Mouse (Mus musculus) midbrain, embryonic 15.5 days (tissue): ENCODE measurements around the gene Ift20. TPM values are rescaled to one million over a fixed set of nuclear protein-coding genes. Genes with fewer than 3 reads are reported as not detected.
"Not testable (repeated sequence)": the region's sequence is repeated elsewhere in the genome, so short reads cannot be mapped to it uniquely, and the experiment has no call there.

Experiments
- ATAC-seq: fragments of 200-750 bp; cut with Nextera tagmentation; replicated peaks from 2 replicates; pipeline ENCODE4 v1.8.0; 2017; ENCODE audit warnings: moderate TSS enrichment
- H3K27ac ChIP-seq: fragments of 300-500 bp; sonication (generic); 2 replicates; pipeline ENCODE4 v1.5.1; 2015; ENCODE audit warnings: mild to moderate bottlenecking, inconsistent platforms
- H3K27me3 ChIP-seq: fragments of 300-500 bp; sonication (generic); replicated peaks from 2 replicates; pipeline ENCODE4 v1.6.1; 2015; ENCODE audit warnings: inconsistent platforms
- H3K36me3 ChIP-seq: fragments of 300-500 bp; sonication (generic); replicated peaks from 2 replicates; pipeline ENCODE4 v1.6.1; 2015; ENCODE audit warnings: inconsistent platforms
- H3K4me1 ChIP-seq: fragments of 300-500 bp; sonication (generic); 2 replicates; pipeline ENCODE4 v1.6.1; 2015; ENCODE audit warnings: inconsistent platforms
- H3K4me2 ChIP-seq: fragments of 300-500 bp; sonication (generic); 2 replicates; pipeline ENCODE4 v1.6.1; 2015; ENCODE audit warnings: inconsistent platforms, mild to moderate bottlenecking, moderate library complexity
- H3K4me3 ChIP-seq: fragments of 300-500 bp; sonication (generic); 2 replicates; pipeline ENCODE4 v1.5.1; 2015; ENCODE audit warnings: mild to moderate bottlenecking, inconsistent platforms
- H3K9ac ChIP-seq: fragments of 300-500 bp; sonication (generic); 2 replicates; pipeline ENCODE4 v1.6.1; 2015; ENCODE audit warnings: mild to moderate bottlenecking, inconsistent platforms
- H3K9me3 ChIP-seq: fragments of 300-500 bp; sonication (generic); 2 replicates; pipeline ENCODE4 v1.6.1; 2016; ENCODE audit warnings: inconsistent platforms
- WGBS: fragments of 180-500 bp; shearing (Covaris S2); methylation state at CpG from one replicate; pipeline ENCODE4 v1.1.7; 2015; ENCODE audit warnings: mixed read lengths; 5-methylcytosine and 5-hydroxymethylcytosine counted together
- polyA plus RNA-seq: library from polyadenylated mRNA; unstranded; fragments of >200 nt; fragmentation: Nextera tagmentation; extraction: Ambion mirVana; gene quantifications from 2 replicates; pipeline ENCODE4 v1.2.1, GENCODE M21; 2015

Ift20 gene
- polyA plus RNA-seq, 1 experiment from 2014 or later, result 128 TPM

- Histone ChIP-seq H3K27ac (no peak overlapping the region), H3K9ac (no peak overlapping the region), H3K4me2 (no peak overlapping the region), H3K27me3 (no peaks in the 10 kb centered on the region), H3K36me3 (peaks cover 30% of the 10 kb centered on the region), H3K4me1 (peaks cover 19% of the 10 kb centered on the region), H3K9me3 (no peaks in the 10 kb centered on the region), H3K4me3 (no peak overlapping the region)
- no peak for ATAC-seq
- WGBS, result 89% methylated on average over 12 of the region's 12 CpGs
Measured at GRCm38 (mm10) chr11:78530001-78530400, 6.2 kb upstream of the Ift20 start.

GRCm38 (mm10) chr11:78531046-78531445 lies 5.1 kb upstream of the Ift20 start:
- no peak for ATAC-seq
- peaks cover 24% of the 10 kb centered on the region for H3K4me1 ChIP-seq
- H3K9me3 ChIP-seq, result no peaks in the 10 kb centered on the region
- no peak overlapping the region for H3K27ac ChIP-seq
- H3K4me2 ChIP-seq, result no peak overlapping the region
- H3K36me3 ChIP-seq, result peaks cover 24% of the 10 kb centered on the region
- no peaks in the 10 kb centered on the region for H3K27me3 ChIP-seq
- H3K4me3 ChIP-seq, result no peak overlapping the region
- 87% methylated on average over 6 of the region's 6 CpGs for WGBS
- H3K9ac ChIP-seq, result no peak overlapping the region

- ATAC-seq, H3K9ac ChIP-seq, H3K27ac ChIP-seq, H3K9me3 ChIP-seq, H3K27me3 ChIP-seq, H3K4me2 ChIP-seq, H3K4me3 ChIP-seq: not testable (repeated sequence)
- Histone ChIP-seq H3K36me3 (peaks cover 20% of the 10 kb centered on the region), H3K4me1 (peaks cover 24% of the 10 kb centered on the region)
- WGBS, result 94% methylated on average over 10 of the region's 10 CpGs
Measured at GRCm38 (mm10) chr11:78531515-78531914, 4.6 kb upstream of the Ift20 start.

DNA sequence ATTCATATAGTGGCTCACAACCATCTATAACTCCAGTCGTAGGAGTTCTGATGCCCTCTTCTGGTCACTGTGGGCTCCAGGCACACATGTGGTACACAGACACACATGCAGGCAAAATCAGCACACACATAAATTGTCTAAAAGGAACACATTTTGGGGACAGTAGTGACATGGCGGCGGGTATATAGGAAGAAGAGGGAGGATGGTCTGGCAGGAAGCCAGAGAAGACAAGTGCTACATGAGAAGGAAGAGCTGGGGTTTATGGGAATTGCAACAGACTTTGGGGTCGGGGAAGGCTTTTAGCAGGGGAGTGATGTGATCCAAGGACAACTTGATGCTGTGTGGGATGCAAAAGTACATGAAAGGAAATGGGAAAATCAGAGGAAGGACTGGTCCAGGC lies 1.6 kb upstream of the Ift20 start:
- no peaks in the 10 kb centered on the region for H3K27me3 ChIP-seq
- no peaks in the 10 kb centered on the region for H3K9me3 ChIP-seq
- H3K4me1 ChIP-seq, result peaks cover 37% of the 10 kb centered on the region
- 90% methylated on average over 4 of the region's 4 CpGs for WGBS
- no peak overlapping the region for H3K9ac ChIP-seq
- H3K36me3 ChIP-seq, result peaks cover 8% of the 10 kb centered on the region; the same call in 1 of the 2 replicates
- no peak for ATAC-seq
- peak overlapping the region; percentile 88 for H3K4me2 ChIP-seq
- no peak overlapping the region for H3K27ac ChIP-seq
- H3K4me3 ChIP-seq, result peak overlapping the region; percentile 94; the same call in 1 of the 2 replicates

DNA sequence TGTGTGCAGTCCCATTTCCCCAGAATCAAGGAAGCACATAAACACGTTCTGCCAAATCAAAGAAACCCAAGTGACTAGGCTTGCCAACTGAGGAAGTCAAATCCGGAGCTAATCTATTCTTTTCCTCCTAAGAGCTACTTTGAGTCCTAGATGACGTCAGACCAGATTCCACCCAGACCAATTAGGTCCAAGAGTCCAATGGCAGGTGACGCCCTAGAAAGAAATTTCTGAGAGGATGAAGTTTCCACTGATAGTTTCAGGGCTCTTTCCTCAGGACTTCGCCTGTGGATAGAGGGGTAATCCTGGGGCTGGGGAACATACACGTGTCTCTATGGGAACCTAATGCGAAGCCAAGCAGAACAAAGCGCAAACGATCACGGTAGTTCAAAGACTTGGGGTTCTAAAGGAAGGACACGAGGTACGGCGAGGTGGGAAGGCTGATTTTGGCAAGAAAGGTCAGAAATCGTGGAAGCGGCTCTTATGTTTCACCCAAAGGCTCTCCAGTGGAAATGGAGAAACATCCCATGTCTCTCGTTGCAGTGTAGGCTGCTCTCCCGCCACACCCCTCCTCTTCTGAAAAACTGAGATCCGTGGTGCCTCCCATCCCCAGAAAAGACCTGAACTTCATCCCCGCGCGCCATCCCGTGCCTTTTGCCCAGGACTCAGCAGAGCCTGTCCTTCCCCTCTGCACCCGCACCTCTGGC lies 633 bp upstream of the Ift20 start:
- Histone ChIP-seq H3K4me2 (peak overlapping the region; percentile 88), H3K27ac (peak overlapping the region; percentile 92), H3K9me3 (no peaks in the 10 kb centered on the region), H3K4me1 (peaks cover 37% of the 10 kb centered on the region), H3K9ac (peak overlapping the region; percentile 89), H3K27me3 (no peaks in the 10 kb centered on the region), H3K36me3 (peaks cover 16% of the 10 kb centered on the region; the same call in 1 of the 2 replicates), H3K4me3 (peak overlapping the region; percentile 94)
- peak; percentile 19 for ATAC-seq
- under 1% methylated on average over 23 of the region's 23 CpGs for WGBS

- peaks cover 22% of the 10 kb centered on the region for H3K36me3 ChIP-seq
- no peaks in the 10 kb centered on the region for H3K27me3 ChIP-seq
- peak overlapping the region; percentile 76 for H3K9ac ChIP-seq
- peak overlapping the region; percentile 67 for H3K4me2 ChIP-seq
- H3K4me3 ChIP-seq, result peak overlapping the region; percentile 94
- no peak for ATAC-seq
- peak overlapping the region; percentile 92 for H3K27ac ChIP-seq
- whole genome bisulfite sequencing, result 3% methylated on average over 14 of the region's 14 CpGs
- H3K9me3 ChIP-seq, result no peaks in the 10 kb centered on the region
- peaks cover 37% of the 10 kb centered on the region for H3K4me1 ChIP-seq
Measured at GRCm38 (mm10) chr11:78536690-78537084, 526 bp downstream of the Ift20 start.

- Histone ChIP-seq H3K27ac (no peak overlapping the region), H3K27me3 (no peaks in the 10 kb centered on the region), H3K4me1 (peaks cover 15% of the 10 kb centered on the region), H3K36me3 (peaks cover 34% of the 10 kb centered on the region), H3K9ac (no peak overlapping the region), H3K9me3 (no peaks in the 10 kb centered on the region), H3K4me3 (no peak overlapping the region), H3K4me2 (no peak overlapping the region)
- WGBS, result 90% methylated on average over 3 of the region's 3 CpGs
- ATAC-seq, result no peak
Measured at GRCm38 (mm10) chr11:78540358-78540757, 4.2 kb downstream of the Ift20 start.

DNA sequence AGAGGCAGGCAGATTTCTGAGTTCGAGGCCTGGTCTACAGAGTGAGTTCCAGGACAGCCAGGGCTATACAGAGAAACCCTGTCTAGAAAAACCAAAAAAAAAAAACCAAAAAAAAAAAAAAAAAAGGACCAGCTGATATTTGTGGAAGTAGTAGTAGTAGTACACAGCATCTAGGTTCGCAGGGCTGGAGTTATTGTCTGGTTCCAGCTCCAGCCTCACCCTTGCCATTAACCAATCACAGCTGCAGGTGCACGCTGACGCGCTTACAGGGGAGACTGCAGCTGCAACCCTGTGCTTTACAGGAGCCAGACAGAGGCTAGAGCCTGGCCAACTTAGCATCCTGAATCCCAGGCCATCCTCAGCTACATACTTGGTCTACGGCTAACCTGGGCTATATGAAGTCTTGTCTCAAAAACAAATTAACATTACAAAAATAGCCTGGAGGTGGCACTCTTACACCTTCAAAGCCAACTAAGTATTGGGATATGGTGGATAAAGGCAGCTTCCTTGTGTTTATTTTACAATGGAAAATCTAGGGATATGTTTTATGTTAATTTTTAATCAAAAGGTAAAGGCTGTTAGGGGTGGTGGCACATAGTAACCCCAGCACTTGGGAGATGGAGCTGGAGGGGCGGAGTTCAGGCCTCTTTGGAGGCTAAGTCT lies 8.4 kb downstream of the Ift20 start:
- no peak for ATAC-seq
- H3K4me3 ChIP-seq, result no peak overlapping the region
- no peaks in the 10 kb centered on the region for H3K27me3 ChIP-seq
- no peak overlapping the region for H3K27ac ChIP-seq
- H3K36me3 ChIP-seq, result peaks cover 25% of the 10 kb centered on the region
- no peak overlapping the region for H3K9ac ChIP-seq
- H3K4me1 ChIP-seq, result peaks cover 9% of the 10 kb centered on the region
- no peak overlapping the region for H3K4me2 ChIP-seq
- WGBS, result 94% methylated on average over 7 of the region's 7 CpGs
- no peaks in the 10 kb centered on the region for H3K9me3 ChIP-seq

GRCm38 (mm10) chr11:78545181-78545580 lies 9.0 kb downstream of the Ift20 start:
- H3K4me2 ChIP-seq, result no peak overlapping the region
- ATAC-seq, result no peak
- H3K4me1 ChIP-seq, result peaks cover 15% of the 10 kb centered on the region
- H3K9ac ChIP-seq, result no peak overlapping the region
- no peaks in the 10 kb centered on the region for H3K27me3 ChIP-seq
- H3K9me3 ChIP-seq, result no peaks in the 10 kb centered on the region
- H3K27ac ChIP-seq, result no peak overlapping the region
- H3K36me3 ChIP-seq, result peaks cover 21% of the 10 kb centered on the region
- WGBS, result 85% methylated on average over 8 of the region's 8 CpGs
- H3K4me3 ChIP-seq, result no peak overlapping the region

GRCm38 (mm10) chr11:78547718-78548460 lies 11.7 kb downstream of the Ift20 start:
- WGBS, result 89% methylated on average over 2 of the region's 2 CpGs
- H3K4me3 ChIP-seq, result no peak overlapping the region
- no peak for ATAC-seq
- H3K27me3 ChIP-seq, result no peaks in the 10 kb centered on the region
- H3K36me3 ChIP-seq, result peaks cover 11% of the 10 kb centered on the region
- no peak overlapping the region for H3K27ac ChIP-seq
- no peaks in the 10 kb centered on the region for H3K9me3 ChIP-seq
- H3K4me1 ChIP-seq, result peaks cover 19% of the 10 kb centered on the region
- no peak overlapping the region for H3K4me2 ChIP-seq
- no peak overlapping the region for H3K9ac ChIP-seq

DNA sequence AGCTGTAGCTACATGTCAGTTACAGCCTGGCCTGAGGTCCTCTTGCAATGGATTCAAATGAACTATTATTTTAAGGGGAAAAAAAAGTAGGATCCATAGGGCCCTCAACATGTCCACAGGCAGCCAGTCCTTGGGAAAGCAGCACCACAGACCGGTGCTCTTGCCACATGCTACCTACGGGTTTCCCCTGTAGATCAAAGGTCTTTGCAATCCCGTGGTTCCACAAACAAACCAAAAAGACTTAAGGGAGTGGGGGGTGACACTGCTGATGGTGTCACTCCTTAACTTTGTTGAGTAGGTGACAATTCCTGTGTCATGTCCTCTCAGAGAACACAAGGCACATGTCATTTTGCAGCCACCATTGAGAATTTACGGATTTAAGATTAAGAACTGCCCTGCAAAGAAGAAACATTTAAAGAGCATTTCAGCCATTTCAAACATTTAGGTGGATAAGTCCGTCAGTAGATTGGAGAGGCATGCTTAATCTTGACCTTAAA lies 13.4 kb downstream of the Ift20 start:
- peaks cover 19% of the 10 kb centered on the region for H3K4me1 ChIP-seq
- H3K4me3 ChIP-seq, result peak overlapping the region; percentile 62
- H3K9ac ChIP-seq, result peak overlapping the region; percentile 55; the same call in 1 of the 2 replicates
- no peak for ATAC-seq
- no peaks in the 10 kb centered on the region for H3K36me3 ChIP-seq
- no peak overlapping the region for H3K27ac ChIP-seq
- 12% methylated on average over 5 of the region's 5 CpGs for WGBS
- H3K9me3 ChIP-seq, result no peaks in the 10 kb centered on the region
- H3K27me3 ChIP-seq, result no peaks in the 10 kb centered on the region
- H3K4me2 ChIP-seq, result peak overlapping the region; percentile 86
